12 mouse cellular contexts compared by ENCODE assay signal in genomic region chr5:114358833-114359232, GRCm38 (mm10). TPM values are rescaled to one million over a fixed set of nuclear protein-coding genes. Genes with fewer than 3 reads are reported as not detected.
DNase-seq lines count a peak whose midpoint lies in the region; ATAC-seq and TF ChIP-seq lines count a peak whose summit lies in the region.
"Had no signal": no experiment of that assay in that cellular context is flagged by ENCODE, and none has a peak within 500 bp of the region (broad histone marks: within the 10 kb centered on the region; RNA-seq: fewer than 3 reads in every experiment).

No protein-coding gene starts in this region.

- intact Hi-C loops in left cerebral cortex, postnatal 14 days (cut with DNase I), result loop anchor here (5.0 kb wide), 1 partner anchor 42 kb away; no protein-coding TSS in a partner anchor

- H3K4me1 ChIP-seq in intestine, embryonic 14.5 days (replicated peaks; ENCODE audit: control insufficient read depth, insufficient read depth, low read length), result peaks cover 22% of the 10 kb centered on the region
- no peaks in the 10 kb centered on the region for H3K4me1 ChIP-seq in intestine, postnatal 0 days (replicated peaks; ENCODE audit: control insufficient read depth, insufficient read depth, low read length)
- no peaks in the 10 kb centered on the region for H3K4me1 ChIP-seq in hindbrain, postnatal 0 days (ENCODE audit: insufficient read depth, low read length)
- peaks cover 19% of the 10 kb centered on the region for H3K4me1 ChIP-seq in kidney, embryonic 15.5 days

- ATAC-seq in intestine, embryonic 14.5 days (replicated peaks; ENCODE audit: low FRiP score, low TSS enrichment, low read depth), result no peak
- no peak for ATAC-seq in intestine, postnatal 0 days
- ATAC-seq in hindbrain, postnatal 0 days, result no peak
- no peak for ATAC-seq in kidney, embryonic 15.5 days (replicated peaks; ENCODE audit: low FRiP score)
- ATAC-seq: CD4-positive, CD25-positive, alpha-beta regulatory T cell, adult 4 months had no signal

- WGBS in intestine, embryonic 14.5 days, result 66% methylated on average over 10 of the region's 10 CpGs
- 75% methylated on average over 10 of the region's 10 CpGs for WGBS in intestine, postnatal 0 days
- WGBS in hindbrain, postnatal 0 days, result 50% methylated on average over 10 of the region's 10 CpGs
- 85% methylated on average over 10 of the region's 10 CpGs for WGBS in kidney, embryonic 15.5 days

- peak overlapping the region; percentile 81 for H3K27ac ChIP-seq in intestine, embryonic 14.5 days (ENCODE audit: low read depth)
- no peak overlapping the region for H3K27ac ChIP-seq in intestine, postnatal 0 days (ENCODE audit: low read depth, low read length)
- 0 out of 2 replicates have a peak overlapping the region, but pooled peaks have one; percentile 26 for H3K27ac ChIP-seq in hindbrain, postnatal 0 days
- H3K27ac ChIP-seq in kidney, embryonic 15.5 days, result no peak overlapping the region
- H3K27ac ChIP-seq: midbrain, embryonic 12.5 days had no signal

- peak overlapping the region; percentile 3; the same call in 1 of the 2 replicates for H3K4me2 ChIP-seq in intestine, embryonic 14.5 days (ENCODE audit: low read length)
- no peak overlapping the region for H3K4me2 ChIP-seq in intestine, postnatal 0 days (replicated peaks; ENCODE audit: low read depth)
- no peak overlapping the region for H3K4me2 ChIP-seq in hindbrain, postnatal 0 days (ENCODE audit: low read depth, low read length)
- no peak overlapping the region for H3K4me2 ChIP-seq in kidney, embryonic 15.5 days
- H3K4me2 ChIP-seq: midbrain, embryonic 12.5 days had no signal

- no peaks in the 10 kb centered on the region for H3K27me3 ChIP-seq in intestine, embryonic 14.5 days (replicated peaks; ENCODE audit: control insufficient read depth, insufficient read depth, low read length)
- H3K27me3 ChIP-seq in intestine, postnatal 0 days (replicated peaks; ENCODE audit: control insufficient read depth, insufficient read depth, low read length), result no peaks in the 10 kb centered on the region
- no peaks in the 10 kb centered on the region for H3K27me3 ChIP-seq in hindbrain, postnatal 0 days (ENCODE audit: insufficient read depth, low read length)
- H3K27me3 ChIP-seq in kidney, embryonic 15.5 days, result no peaks in the 10 kb centered on the region
- H3K27me3 ChIP-seq: midbrain, embryonic 12.5 days had no signal

- no peak overlapping the region for H3K9ac ChIP-seq in intestine, embryonic 14.5 days (ENCODE audit: low read length)
- no peak overlapping the region for H3K9ac ChIP-seq in intestine, postnatal 0 days (ENCODE audit: low read depth, low read length)
- H3K9ac ChIP-seq in hindbrain, postnatal 0 days (replicated peaks; ENCODE audit: low read length), result no peak overlapping the region
- no peak overlapping the region for H3K9ac ChIP-seq in kidney, embryonic 15.5 days
- H3K9ac ChIP-seq: midbrain, embryonic 12.5 days had no signal

- no peak overlapping the region for H3K4me3 ChIP-seq in intestine, embryonic 14.5 days (ENCODE audit: low read depth, low read length)
- no peak overlapping the region for H3K4me3 ChIP-seq in intestine, postnatal 0 days (ENCODE audit: low read depth, low read length)
- H3K4me3 ChIP-seq in hindbrain, postnatal 0 days (ENCODE audit: low read length), result no peak overlapping the region
- H3K4me3 ChIP-seq in kidney, embryonic 15.5 days (replicated peaks), result no peak overlapping the region
- H3K4me3 ChIP-seq: midbrain, embryonic 12.5 days had no signal

- DNase-seq in intestine, embryonic 14.5 days (ENCODE audit: low spot score), result no peak
- DNase-seq in hindbrain, postnatal 0 days (ENCODE audit: low spot score), result peak; percentile 76
- peak; percentile 46 to 74 for DNase-seq in left cerebral cortex, postnatal 14 days (ENCODE audit: low spot score in 2 of 2)
- peak; percentile 39 to 43 for DNase-seq in right cerebral cortex, postnatal 36 days (ENCODE audit: low spot score in 2 of 2)
- DNase-seq in urinary bladder, postnatal 36 days (ENCODE audit: low spot score in 2 of 2), result no peak
- no peak for DNase-seq in adrenal gland, postnatal 25 days
- DNase-seq: cerebellum, adult 11 months; lung, adult 18-20 months had no signal

- TF ChIP-seq CTCF in intestine, postnatal 0 days (IDR thresholded peaks at IDR 0.05; ENCODE audit: low read depth), result no peak
- TF ChIP-seq CTCF in hindbrain, postnatal 0 days (IDR thresholded peaks at IDR 0.05; ENCODE audit: low read depth), result no peak

- H3K9me3 ChIP-seq in intestine, embryonic 14.5 days (ENCODE audit: control insufficient read depth, low read length), result no peaks in the 10 kb centered on the region
- no peaks in the 10 kb centered on the region for H3K9me3 ChIP-seq in intestine, postnatal 0 days (ENCODE audit: control insufficient read depth)
- no peaks in the 10 kb centered on the region for H3K9me3 ChIP-seq in hindbrain, postnatal 0 days (ENCODE audit: low read length)
- H3K9me3 ChIP-seq in kidney, embryonic 15.5 days (replicated peaks), result no peaks in the 10 kb centered on the region
- H3K9me3 ChIP-seq: midbrain, embryonic 12.5 days had no signal

- peaks cover 39% of the 10 kb centered on the region for H3K36me3 ChIP-seq in intestine, embryonic 14.5 days (ENCODE audit: control insufficient read depth, insufficient read depth, low read length)
- peaks cover 46% of the 10 kb centered on the region for H3K36me3 ChIP-seq in intestine, postnatal 0 days (ENCODE audit: control insufficient read depth, insufficient read depth)
- peaks cover 17% of the 10 kb centered on the region; the same call in 1 of the 2 replicates for H3K36me3 ChIP-seq in hindbrain, postnatal 0 days (ENCODE audit: insufficient read depth, low read length)
- peaks cover 44% of the 10 kb centered on the region for H3K36me3 ChIP-seq in kidney, embryonic 15.5 days

RNA-seq across cellular contexts. Expression of gene Kctd10, which starts 21.5 kb away (rescaled TPM):
- 116 and 131 TPM in 2 replicates for polyA plus RNA-seq in intestine, embryonic 14.5 days (2014; fragmentation: Nextera tagmentation; extraction: Ambion mirVana)
- 112 and 118 TPM in 2 replicates for polyA plus RNA-seq in intestine, postnatal 0 days (2015; fragmentation: Nextera tagmentation; extraction: Ambion mirVana)
- 43.2 and 43.8 TPM in 2 replicates for total RNA-seq in hindbrain, postnatal 0 days (2014; rRNA removed)
- 47.5 and 48.0 TPM in 2 replicates for polyA plus RNA-seq in hindbrain, postnatal 0 days (2015; fragmentation: Nextera tagmentation; extraction: Ambion mirVana)
- 10 to 100 TPM; 43.6 to 46.9 TPM for total RNA-seq in left cerebral cortex, postnatal 14 days (2021)
- 93.4 and 101 TPM in 2 replicates for polyA plus RNA-seq in kidney, embryonic 15.5 days (2015; fragmentation: Nextera tagmentation; extraction: Ambion mirVana)
- total RNA-seq in adrenal gland, postnatal 25 days (2021), result 53.3 and 58.5 TPM in 2 replicates

RNA-seq across cellular contexts. Expression of gene Ube3b, which starts 21.6 kb away (rescaled TPM):
- 49.0 and 51.8 TPM in 2 replicates for polyA plus RNA-seq in intestine, embryonic 14.5 days (2014; fragmentation: Nextera tagmentation; extraction: Ambion mirVana)
- polyA plus RNA-seq in intestine, postnatal 0 days (2015; fragmentation: Nextera tagmentation; extraction: Ambion mirVana), result 23.0 and 24.8 TPM in 2 replicates
- total RNA-seq in hindbrain, postnatal 0 days (2014; rRNA removed), result 67.5 and 69.9 TPM in 2 replicates
- polyA plus RNA-seq in hindbrain, postnatal 0 days (2015; fragmentation: Nextera tagmentation; extraction: Ambion mirVana), result 31.1 and 31.4 TPM in 2 replicates
- 10 to 100 TPM; 80.4 to 85.6 TPM for total RNA-seq in left cerebral cortex, postnatal 14 days (2021)
- polyA plus RNA-seq in kidney, embryonic 15.5 days (2015; fragmentation: Nextera tagmentation; extraction: Ambion mirVana), result 40.6 and 43.8 TPM in 2 replicates
- 68.2 and 75.7 TPM in 2 replicates for total RNA-seq in adrenal gland, postnatal 25 days (2021)

Comparison
In these comparisons a context has a peak if more than half of its experiments do, and no peak if none do; other contexts are left out.
1. H3K27ac ChIP-seq: peak in intestine, embryonic 14.5 days (single experiment) and hindbrain, postnatal 0 days (single experiment); none in intestine, postnatal 0 days (single experiment) and kidney, embryonic 15.5 days (single experiment).
2. DNase-seq: peak in hindbrain, postnatal 0 days (single experiment), left cerebral cortex, postnatal 14 days (2 of 2) and right cerebral cortex, postnatal 36 days (2 of 2); none in intestine, embryonic 14.5 days (single experiment), urinary bladder, postnatal 36 days (0 of 2) and adrenal gland, postnatal 25 days (single experiment).